Mouse (Mus musculus): Measurements from ENCODE around the gene Zfp281. TPM values are rescaled to one million over a fixed set of nuclear protein-coding genes. Genes with fewer than 3 reads are reported as not detected.

The Zfp281 gene
- total RNA-seq (2021): 10 to 100 TPM; 26.5 to 28.9 TPM
- long read RNA-seq, full-length matches to known transcripts: 18 of 21 reads
- long read RNA-seq, partial matches to known transcripts: 0 of 21 reads
- long read RNA-seq, other reads (novel, unspliced or antisense): 3 of 21 reads

- peak; percentile 97 for DNase-seq (ENCODE audit: low spot score in 2 of 2)
Observed at GRCm38 (mm10) chr1:136624146-136625018, at the start of gene Zfp281. Gene Zfp281, plus strand, starts transcription at chr1:136624901.

GRCm38 (mm10) chr1:136577890-136578663, 46.6 kb upstream of the Zfp281 start:
- no peak for DNase-seq (ENCODE audit: low spot score in 2 of 2)

DNA sequence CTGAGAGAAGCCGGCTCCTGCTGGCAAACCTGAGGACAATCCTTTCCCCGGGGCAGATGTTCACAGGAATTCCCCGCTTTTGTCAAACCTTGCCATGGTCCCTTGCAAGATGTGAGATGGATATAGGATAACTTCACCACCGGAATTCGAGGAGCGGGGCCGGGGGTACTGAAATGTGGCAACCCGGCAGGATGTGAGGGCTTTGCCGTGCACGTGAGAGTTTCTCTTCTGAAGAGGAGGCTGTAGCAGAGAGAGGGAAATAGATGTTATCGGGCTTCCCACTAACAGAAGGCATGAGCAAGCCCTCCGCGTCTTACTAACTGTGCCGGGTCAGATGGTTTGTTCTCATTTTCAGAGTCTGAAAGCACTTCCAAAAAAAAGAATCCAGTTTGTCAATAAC, 45.3 kb upstream of the Zfp281 start:
- no peak for DNase-seq (ENCODE audit: low spot score in 2 of 2)

- no peak for DNase-seq (ENCODE audit: low spot score in 2 of 2)
Observed at GRCm38 (mm10) chr1:136580266-136580665, 44.4 kb upstream of the Zfp281 start.

GRCm38 (mm10) chr1:136581841-136582240, 42.9 kb upstream of the Zfp281 start:
- no peak for DNase-seq (ENCODE audit: low spot score in 2 of 2)

- DNase-seq (ENCODE audit: low spot score in 2 of 2): no peak
Observed at GRCm38 (mm10) chr1:136587761-136588405, 36.8 kb upstream of the Zfp281 start.

DNA sequence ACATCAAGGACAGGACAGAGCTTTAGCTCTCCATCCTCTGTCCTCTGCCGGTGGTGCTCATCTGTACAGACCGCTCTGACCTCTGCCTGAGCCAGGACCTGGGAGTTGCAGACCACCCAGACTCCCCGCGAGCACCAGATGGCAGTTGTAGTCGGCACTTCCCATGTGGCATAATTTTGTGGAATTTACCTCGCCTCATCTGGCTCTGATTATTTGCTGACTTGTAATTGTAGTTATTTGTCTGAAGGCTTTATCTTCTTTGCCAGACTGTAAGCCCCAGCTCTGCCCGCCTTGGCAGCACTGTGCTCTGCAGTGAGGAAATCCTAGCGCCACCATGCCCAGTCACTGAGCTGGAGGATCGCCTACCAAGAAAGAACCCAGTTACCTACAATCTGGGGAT, 35.8 kb upstream of the Zfp281 start:
- DNase-seq (ENCODE audit: low spot score in 2 of 2): no peak

GRCm38 (mm10) chr1:136592741-136593140, 32.0 kb upstream of the Zfp281 start:
- DNase-seq (ENCODE audit: low spot score in 2 of 2): no peak

GRCm38 (mm10) chr1:136594235-136594850, 30.4 kb upstream of the Zfp281 start:
- no peak for DNase-seq (ENCODE audit: low spot score in 2 of 2)

GRCm38 (mm10) chr1:136596821-136597220, 27.9 kb upstream of the Zfp281 start:
- no peak for DNase-seq (ENCODE audit: low spot score in 2 of 2)

GRCm38 (mm10) chr1:136598286-136598685, 26.4 kb upstream of the Zfp281 start:
- no peak for DNase-seq (ENCODE audit: low spot score in 2 of 2)

- no peak for DNase-seq (ENCODE audit: low spot score in 2 of 2)
Observed at GRCm38 (mm10) chr1:136600067-136600466, 24.6 kb upstream of the Zfp281 start.

DNA sequence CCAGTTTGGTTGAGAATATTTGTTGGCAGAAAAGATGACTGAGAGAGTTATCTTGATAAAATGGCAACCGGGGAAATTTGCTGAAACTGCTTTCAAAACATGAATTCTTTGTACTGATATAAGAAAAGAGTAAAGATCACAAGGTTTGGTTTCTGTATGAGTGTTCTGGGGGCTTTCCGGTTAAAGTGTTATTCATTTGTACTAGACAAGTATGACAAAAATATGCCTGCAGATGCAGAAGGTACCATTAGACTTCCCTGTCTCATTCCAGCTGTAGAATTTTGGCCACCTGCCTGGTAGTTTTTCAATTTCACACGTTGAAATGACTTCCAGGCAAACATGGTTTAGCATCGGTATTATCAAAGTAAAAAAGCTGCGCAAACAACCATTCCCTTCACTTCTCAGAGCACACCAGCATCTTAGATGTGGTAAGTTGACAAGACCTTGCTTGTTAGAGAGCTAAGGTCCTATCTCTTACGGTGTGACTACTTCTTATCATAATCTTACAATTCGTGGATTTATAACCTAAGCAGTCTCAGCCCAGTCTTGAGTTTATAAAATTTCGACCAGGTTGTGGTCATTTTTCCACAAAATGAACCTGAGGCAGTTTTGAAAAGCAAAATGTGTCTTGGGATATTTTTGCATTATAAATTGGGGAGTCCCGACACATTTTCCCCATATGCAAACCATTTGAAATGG, 23.9 kb upstream of the Zfp281 start:
- no peak for DNase-seq (ENCODE audit: low spot score in 2 of 2)

DNA sequence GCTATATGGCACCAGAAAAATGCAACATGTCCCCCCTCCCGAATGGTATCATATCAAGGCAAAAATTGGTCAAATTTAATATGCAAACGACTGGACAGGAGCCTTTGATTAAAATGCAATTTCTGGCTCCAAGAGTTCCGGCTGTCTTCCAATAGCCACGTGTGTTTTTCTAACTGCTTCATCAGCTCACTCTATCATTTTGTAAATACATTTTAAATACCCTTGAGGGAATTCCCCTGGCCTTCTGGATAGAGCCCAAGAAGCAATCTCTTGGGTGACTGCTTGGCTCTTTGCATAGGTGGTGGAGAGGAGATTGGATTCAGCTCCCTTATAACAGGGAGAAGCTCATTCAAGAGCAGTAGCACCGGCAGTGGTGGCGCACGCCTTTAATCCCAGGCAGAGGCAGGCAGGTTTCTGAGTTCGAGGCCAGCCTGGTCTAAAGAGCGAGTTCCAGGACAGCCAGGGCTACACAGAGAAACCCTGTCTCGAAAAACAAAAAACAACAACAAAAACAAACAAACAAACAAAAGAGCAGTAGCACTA, 23.3 kb upstream of the Zfp281 start:
- DNase-seq (ENCODE audit: low spot score in 2 of 2): no peak

DNA sequence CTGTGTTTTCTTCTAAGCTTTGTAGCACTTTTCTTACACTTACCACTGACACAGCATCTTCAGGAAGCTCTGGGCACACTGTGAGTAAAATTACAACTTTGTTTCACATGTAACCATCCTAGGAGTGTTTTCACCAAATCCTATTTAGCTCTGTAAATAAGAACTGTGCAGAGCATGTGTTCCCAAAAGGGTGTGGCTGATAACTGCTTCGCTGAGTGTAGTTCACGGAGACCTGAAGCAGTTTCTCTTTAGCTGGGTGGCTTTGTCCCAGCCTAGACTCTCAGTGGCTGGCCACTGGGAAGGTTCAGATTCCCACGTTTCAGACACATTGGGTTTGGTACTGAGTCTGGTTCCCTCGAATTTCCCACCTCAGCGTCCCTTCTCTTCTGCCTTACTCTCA, 22.4 kb upstream of the Zfp281 start:
- no peak for DNase-seq (ENCODE audit: low spot score in 2 of 2)

DNA sequence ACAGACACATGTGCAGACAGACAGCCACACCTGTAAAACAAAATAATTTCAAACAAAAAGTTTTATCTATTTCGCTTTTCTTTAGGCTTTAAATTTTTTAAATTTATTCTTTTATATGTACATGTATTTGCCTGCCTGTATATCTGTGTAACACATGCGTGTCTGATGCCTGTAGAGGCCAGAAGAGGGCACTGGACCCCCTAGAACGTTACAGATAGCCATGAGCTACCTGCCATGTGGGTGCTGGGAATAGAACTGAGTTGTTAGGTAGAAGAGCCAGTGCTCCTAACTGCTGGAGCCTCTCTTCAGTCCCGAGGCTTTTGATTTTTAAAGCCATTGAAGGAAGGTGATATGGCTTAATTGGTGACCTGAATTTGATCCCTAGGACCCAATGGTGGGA, 20.5 kb upstream of the Zfp281 start:
- DNase-seq (ENCODE audit: low spot score in 2 of 2): no peak

DNA sequence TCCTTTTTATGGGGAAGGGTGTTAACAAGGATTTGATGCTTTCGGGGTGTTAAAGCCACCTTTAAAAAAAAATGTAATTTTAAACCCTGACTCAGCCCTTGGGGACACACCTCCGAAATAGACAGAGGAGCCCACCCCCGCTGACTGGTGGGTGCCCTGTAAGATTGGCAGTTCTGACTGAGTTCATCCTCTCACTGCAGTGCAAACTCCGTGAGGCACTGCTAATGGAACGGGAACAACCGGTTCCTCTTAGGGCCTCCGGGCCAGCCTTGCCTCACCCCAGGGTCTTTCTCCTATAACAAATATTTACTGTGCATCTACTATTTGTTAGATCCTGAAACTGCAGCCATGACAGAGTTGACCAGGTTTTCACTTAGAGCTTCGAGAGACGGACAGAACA, 18.9 kb upstream of the Zfp281 start:
- DNase-seq (ENCODE audit: low spot score in 2 of 2): no peak

GRCm38 (mm10) chr1:136606278-136606677, 18.4 kb upstream of the Zfp281 start:
- DNase-seq (ENCODE audit: low spot score in 2 of 2): no peak

GRCm38 (mm10) chr1:136608339-136609261, 16.1 kb upstream of the Zfp281 start:
- no peak for DNase-seq (ENCODE audit: low spot score in 2 of 2)
